Mouse (Mus musculus): ENCODE data around the gene Aqp2. TPM values are rescaled to one million over a fixed set of nuclear protein-coding genes. Genes with fewer than 3 reads are reported as not detected.

Gene Aqp2
- total RNA-seq, 2 experiments from 2014 or later, result not detected

DNA sequence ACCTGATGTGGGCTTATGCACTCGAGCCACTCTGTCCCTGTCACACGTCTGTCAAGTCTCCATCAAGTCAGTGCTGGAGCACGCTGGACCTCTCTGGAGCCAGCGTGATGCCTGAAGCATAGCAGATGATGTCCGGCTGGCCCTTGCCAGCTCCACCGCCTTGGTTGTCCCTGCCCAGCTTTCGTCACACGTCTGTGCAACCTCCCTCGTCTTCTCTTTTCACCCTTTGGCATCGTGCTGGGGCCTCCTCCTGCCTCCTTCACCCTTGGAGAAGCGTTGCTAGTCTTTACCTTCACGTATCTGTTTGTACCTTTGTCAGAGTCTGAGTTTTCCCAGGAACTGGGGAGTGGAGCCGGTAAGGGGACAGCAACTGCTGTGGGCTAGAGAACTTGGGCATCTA, 35.4 kb downstream of the Aqp2 start:
- DNase-seq, result peak in 1 of 2 experiments; percentile 7
- intact Hi-C loops (cut with DNase I), result no loop called here

- intact Hi-C loops (cut with DNase I), result no loop called here
- DNase-seq, result peak; percentile 22 to 30
Observed at GRCm38 (mm10) chr15:99614753-99615152, 35.9 kb downstream of the Aqp2 start.

- DNase-seq, result no peak
- intact Hi-C loops (cut with DNase I), result no loop called here
Observed at GRCm38 (mm10) chr15:99615246-99615645, 36.4 kb downstream of the Aqp2 start.

GRCm38 (mm10) chr15:99618595-99618994, 39.7 kb downstream of the Aqp2 start:
- no peak for DNase-seq
- intact Hi-C loops (cut with DNase I), result no loop called here

DNA sequence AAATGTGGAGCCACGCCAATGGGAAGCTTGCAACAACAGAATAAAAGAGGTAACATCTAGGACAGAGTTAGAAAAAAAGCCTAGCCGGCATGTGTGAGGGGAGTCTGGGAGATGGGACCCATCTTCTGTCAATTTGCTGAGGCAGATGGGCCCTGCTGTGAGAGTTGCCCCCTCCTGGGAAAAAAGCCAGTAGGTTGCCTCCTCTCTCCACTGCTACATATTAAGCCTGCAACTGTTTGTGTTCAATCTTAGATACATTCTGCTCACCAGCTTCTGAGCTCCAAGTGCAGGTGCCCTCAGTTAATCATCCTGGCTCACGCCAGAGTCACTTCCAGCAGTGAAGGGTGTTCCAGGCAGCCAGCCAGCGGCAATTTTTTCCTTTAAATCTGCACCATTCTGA, 41.0 kb downstream of the Aqp2 start:
- intact Hi-C loops (cut with DNase I), result no loop called here
- no peak for DNase-seq

DNA sequence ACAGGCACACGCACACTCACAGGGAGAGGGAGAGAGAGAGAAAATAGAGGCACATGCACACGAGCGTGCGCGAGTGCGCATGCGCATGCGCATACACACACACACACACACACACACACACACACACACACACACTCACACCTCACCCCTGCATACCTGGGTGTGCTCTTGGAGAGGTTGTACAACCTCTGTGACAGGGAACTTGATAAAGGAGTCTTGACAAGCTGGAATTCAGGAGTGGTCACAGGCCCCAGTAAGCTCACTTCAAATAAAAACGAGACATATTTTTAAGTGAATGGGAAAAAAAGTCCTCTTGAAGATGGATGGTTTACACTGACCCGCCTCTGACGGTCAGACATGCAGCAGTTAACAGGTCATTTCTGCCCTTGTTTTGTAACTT, 43.2 kb downstream of the Aqp2 start:
- DNase-seq, result no peak
- intact Hi-C loops (cut with DNase I), result no loop called here

DNA sequence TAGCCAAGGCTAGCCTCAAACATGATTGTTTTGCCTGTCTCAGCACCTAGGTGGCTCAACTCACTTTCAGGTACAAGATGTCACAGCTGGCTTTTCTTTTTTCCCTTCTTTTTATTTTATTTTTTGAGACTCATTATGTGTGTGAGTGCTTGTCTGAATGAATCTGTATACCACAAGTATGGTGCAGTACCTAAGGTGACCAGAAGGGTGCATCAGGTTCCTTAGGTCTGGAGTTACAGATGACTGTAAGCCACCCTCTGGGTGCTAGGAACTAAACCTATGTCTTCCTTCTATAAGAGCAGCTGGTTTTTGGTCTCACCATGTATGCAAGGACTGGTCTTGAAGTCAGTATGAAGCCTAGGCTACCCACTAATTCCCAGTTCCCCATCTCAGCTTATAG, 52.8 kb downstream of the Aqp2 start:
- intact Hi-C loops (cut with DNase I), result no loop called here
- DNase-seq, result no peak

Other genes starting within 250 kb of the Aqp2 start
- gene Fmnl3, start 208.6 kb upstream of the Aqp2 start, total RNA-seq (2021), result 10 to 100 TPM; 19.0 to 22.3 TPM
- gene Tmbim6, start 186.2 kb upstream of the Aqp2 start, total RNA-seq (2021), result 100 to 1,000 TPM; 233 to 243 TPM
- 1 to 10 TPM; 6.9 to 8.8 TPM for gene Nckap5l, start 121.3 kb upstream of the Aqp2 start, total RNA-seq (2021)
- gene Bcdin3d, start 104.3 kb upstream of the Aqp2 start, total RNA-seq (2021), result 1 to 10 TPM; 3.2 to 3.4 TPM
- under 1 TPM; 0.31 to 0.33 TPM for gene Faim2, start 50.9 kb upstream of the Aqp2 start, total RNA-seq (2021)
- gene Aqp5, start 11.7 kb downstream of the Aqp2 start, total RNA-seq (2021), result not detected
- gene Aqp6, start 22.3 kb downstream of the Aqp2 start, total RNA-seq (2021), result not detected
- 1 to 10 TPM; 2.1 to 2.2 TPM for gene Racgap1, start 72.6 kb downstream of the Aqp2 start, total RNA-seq (2021)
- gene Asic1, start 91.3 kb downstream of the Aqp2 start, total RNA-seq (2021), result under 1 TPM; 0.22 to 0.35 TPM
- gene Smarcd1, start 123.1 kb downstream of the Aqp2 start, total RNA-seq (2021), result 10 to 100 TPM; 18.7 to 22.1 TPM
- 1 to 10 TPM; 1.8 to 2.4 TPM for gene Gm17349, start 126.4 kb downstream of the Aqp2 start, total RNA-seq (2021)
- 10 to 100 TPM; 61.0 to 62.5 TPM for gene Gpd1, start 138.5 kb downstream of the Aqp2 start, total RNA-seq (2021)
- gene Cox14, start 146.6 kb downstream of the Aqp2 start, total RNA-seq (2021), result 100 to 1,000 TPM; 218 to 222 TPM
- 10 to 100 TPM; 17.6 to 18.0 TPM for gene Cers5, start 193.8 kb downstream of the Aqp2 start, total RNA-seq (2021)

Data from heart, postnatal 36 days (tissue).